Mouse (Mus musculus) erythroid progenitor cell, adult 5-6 weeks (primary cell): ENCODE results near the gene Twf2. TPM values are rescaled to one million over a fixed set of nuclear protein-coding genes. Genes with fewer than 3 reads are reported as not detected.
"Not testable (repeated sequence)": the region's sequence is repeated elsewhere in the genome, so short reads cannot be mapped to it uniquely, and the experiment has no call there.

Source experiments
- ATAC-seq: replicated peaks from 2 replicates; pipeline ENCODE4 v1.8.0; 2016; ENCODE audit warnings: moderate number of reproducible peaks, mild to moderate bottlenecking, moderate TSS enrichment, inconsistent platforms; ENCODE audit not compliant: poor library complexity, low FRiP score, severe bottlenecking
- total RNA-seq, 2 experiments: library from RNA; stranded (forward) in 1 of 2; stranded (reverse) in 1 of 2; fragments of 150-400 nt in 1 of 2; fragments of 186-747, 209-891 nt in 1 of 2; gene quantifications; 2 replicates each; pipeline versions ENCODE4 v1.2.3 to v1.2.4; 2015 to 2017; ENCODE audit warnings: low replicate concordance in 2 of 2

The Twf2 gene
- total RNA-seq (2015; ENCODE audit: low replicate concordance) (11.2 and 14.7 TPM in 2 replicates), total RNA-seq (2017; ENCODE audit: low replicate concordance) (1.8 and 17.5 TPM in 2 replicates)

GRCm38 (mm10) chr9:106202819-106203636, at the start of gene Twf2:
TSS of gene Twf2 (plus strand) at chr9:106203108.
- ATAC-seq = peak; percentile 78

GRCm38 (mm10) chr9:106154106-106154505, 48.8 kb upstream of the Twf2 start:
- ATAC-seq = no peak

- no peak for ATAC-seq
Measured at GRCm38 (mm10) chr9:106156419-106156818, 46.5 kb upstream of the Twf2 start.

- ATAC-seq = no peak
Measured at GRCm38 (mm10) chr9:106156921-106157622, 45.8 kb upstream of the Twf2 start.

- ATAC-seq = no peak
Measured at GRCm38 (mm10) chr9:106157623-106157925, 45.3 kb upstream of the Twf2 start.

- ATAC-seq = no peak
Measured at GRCm38 (mm10) chr9:106158037-106158491, 44.8 kb upstream of the Twf2 start, which contains the start of gene Glyctk. TSS of gene Glyctk (minus strand) at chr9:106158138.

GRCm38 (mm10) chr9:106159237-106159636, 43.7 kb upstream of the Twf2 start:
- ATAC-seq = no peak

GRCm38 (mm10) chr9:106159784-106160301, 43.1 kb upstream of the Twf2 start:
- ATAC-seq = peak; percentile 90

GRCm38 (mm10) chr9:106160426-106160825, 42.5 kb upstream of the Twf2 start:
- ATAC-seq = no peak

GRCm38 (mm10) chr9:106166709-106167108, 36.2 kb upstream of the Twf2 start:
- no peak for ATAC-seq

- ATAC-seq = no peak
Measured at GRCm38 (mm10) chr9:106167241-106167640, 35.7 kb upstream of the Twf2 start.

- ATAC-seq = no peak
Measured at GRCm38 (mm10) chr9:106167703-106168102, 35.2 kb upstream of the Twf2 start.

GRCm38 (mm10) chr9:106169006-106169405, 33.9 kb upstream of the Twf2 start:
- not testable (repeated sequence) for ATAC-seq

GRCm38 (mm10) chr9:106169917-106170316, 33.0 kb upstream of the Twf2 start:
- ATAC-seq = no peak

GRCm38 (mm10) chr9:106170556-106171345, 32.2 kb upstream of the Twf2 start, which contains the start of gene Wdr82:
TSS of gene Wdr82 (plus strand) at chr9:106170928.
- ATAC-seq = peak; percentile 88

GRCm38 (mm10) chr9:106171346-106172158, 31.4 kb upstream of the Twf2 start:
- peak; percentile 52 for ATAC-seq

GRCm38 (mm10) chr9:106172527-106172926, 30.4 kb upstream of the Twf2 start:
- no peak for ATAC-seq

- no peak for ATAC-seq
Measured at GRCm38 (mm10) chr9:106173363-106173762, 29.5 kb upstream of the Twf2 start.

GRCm38 (mm10) chr9:106175552-106176200, 27.2 kb upstream of the Twf2 start:
- no peak for ATAC-seq
